12 mouse cellular contexts compared by ENCODE assay signal in genomic region chr11:97098791-97099190, GRCm38 (mm10). TPM values are rescaled to one million over a fixed set of nuclear protein-coding genes. Genes with fewer than 3 reads are reported as not detected.
DNase-seq lines count a peak whose midpoint lies in the region; ATAC-seq and TF ChIP-seq lines count a peak whose summit lies in the region.
"Had no signal": no experiment of that assay in that cellular context is flagged by ENCODE, and none has a peak within 500 bp of the region (broad histone marks: within the 10 kb centered on the region; RNA-seq: fewer than 3 reads in every experiment).

No protein-coding gene starts in this region.

- H3K9ac ChIP-seq in intestine, postnatal 0 days (ENCODE audit: low read depth, low read length): no peak overlapping the region
- H3K9ac ChIP-seq in lung, embryonic 15.5 days: no peak overlapping the region
- H3K9ac ChIP-seq: limb, embryonic 13.5 days; neural tube, embryonic 13.5 days had no signal

- H3K36me3 ChIP-seq in intestine, postnatal 0 days (ENCODE audit: control insufficient read depth, insufficient read depth): no peaks in the 10 kb centered on the region
- no peaks in the 10 kb centered on the region for H3K36me3 ChIP-seq in lung, embryonic 15.5 days
- H3K36me3 ChIP-seq in thymus, adult 2 months (ENCODE audit: control insufficient read depth, insufficient read depth, low read length): no peaks in the 10 kb centered on the region
- H3K36me3 ChIP-seq: limb, embryonic 13.5 days; neural tube, embryonic 13.5 days had no signal

- peak; percentile 54 for DNase-seq in adrenal gland, postnatal 14 days
- DNase-seq in adrenal gland, adult 8-10 months: no peak
- peak; percentile 35 to 48 for DNase-seq in gastrocnemius, postnatal 4 days (ENCODE audit: low spot score in 2 of 2)
- DNase-seq in right cerebral cortex, postnatal 25 days: no peak
- no peak for DNase-seq in urinary bladder, postnatal 4 days (ENCODE audit: low spot score in 2 of 2)
- no peak for DNase-seq in thymus, adult 2 months
- DNase-seq: thymus, adult 18-20 months had no signal

- H3K4me3 ChIP-seq in intestine, postnatal 0 days (ENCODE audit: low read depth, low read length): no peak overlapping the region
- no peak overlapping the region for H3K4me3 ChIP-seq in lung, embryonic 15.5 days
- no peak overlapping the region for H3K4me3 ChIP-seq in thymus, adult 2 months (ENCODE audit: control insufficient read depth, insufficient read depth, low read length)
- H3K4me3 ChIP-seq: limb, embryonic 13.5 days; neural tube, embryonic 13.5 days had no signal

- TF ChIP-seq POLR2A in thymus, adult 2 months (IDR thresholded peaks at IDR 0.05; ENCODE audit: control insufficient read depth, extremely low read depth, insufficient read depth, low read length, poor library complexity): no peak

- H3K27me3 ChIP-seq in intestine, postnatal 0 days (replicated peaks; ENCODE audit: control insufficient read depth, insufficient read depth, low read length): peaks cover 26% of the 10 kb centered on the region
- H3K27me3 ChIP-seq in lung, embryonic 15.5 days: peaks cover 35% of the 10 kb centered on the region
- H3K27me3 ChIP-seq in thymus, adult 2 months (ENCODE audit: control insufficient read depth, insufficient read depth, low read length): no peaks in the 10 kb centered on the region; the same call in 1 of the 2 replicates

- no peaks in the 10 kb centered on the region for H3K9me3 ChIP-seq in intestine, postnatal 0 days (ENCODE audit: control insufficient read depth)
- no peaks in the 10 kb centered on the region for H3K9me3 ChIP-seq in lung, embryonic 15.5 days
- H3K9me3 ChIP-seq: limb, embryonic 13.5 days; neural tube, embryonic 13.5 days had no signal

- no peak overlapping the region for H3K27ac ChIP-seq in intestine, postnatal 0 days (ENCODE audit: low read depth, low read length)
- H3K27ac ChIP-seq in lung, embryonic 15.5 days: no peak overlapping the region
- no peak overlapping the region for H3K27ac ChIP-seq in thymus, adult 2 months (ENCODE audit: control insufficient read depth, insufficient read depth, low read length)
- H3K27ac ChIP-seq: limb, embryonic 13.5 days; neural tube, embryonic 13.5 days had no signal

- WGBS in intestine, postnatal 0 days: 14% methylated on average over 18 of the region's 18 CpGs
- 12% methylated on average over 18 of the region's 18 CpGs for WGBS in lung, embryonic 15.5 days
- WGBS in thymus, adult 2 months: 25% methylated on average over 18 of the region's 18 CpGs

- TF ChIP-seq CTCF in intestine, postnatal 0 days (IDR thresholded peaks at IDR 0.05; ENCODE audit: low read depth): no peak
- TF ChIP-seq CTCF in thymus, adult 2 months (IDR thresholded peaks at IDR 0.05; ENCODE audit: borderline replicate concordance, control insufficient read depth, extremely low read depth, insufficient read depth, low read length, poor library complexity): no peak

- ATAC-seq in intestine, postnatal 0 days: no peak
- ATAC-seq in lung, embryonic 15.5 days (ENCODE audit: borderline replicate concordance, extremely low read depth, low FRiP score, low TSS enrichment): no peak

- H3K4me2 ChIP-seq in intestine, postnatal 0 days (replicated peaks; ENCODE audit: low read depth): peak overlapping the region; percentile 28
- H3K4me2 ChIP-seq in lung, embryonic 15.5 days: peak overlapping the region; percentile 14; the same call in 1 of the 2 replicates
- H3K4me2 ChIP-seq: limb, embryonic 13.5 days; neural tube, embryonic 13.5 days had no signal

- no peaks in the 10 kb centered on the region for H3K4me1 ChIP-seq in intestine, postnatal 0 days (replicated peaks; ENCODE audit: control insufficient read depth, insufficient read depth, low read length)
- no peaks in the 10 kb centered on the region for H3K4me1 ChIP-seq in lung, embryonic 15.5 days
- peaks cover 4% of the 10 kb centered on the region; the same call in 1 of the 2 replicates for H3K4me1 ChIP-seq in thymus, adult 2 months (replicated peaks; ENCODE audit: control insufficient read depth, insufficient read depth, low read length)
- H3K4me1 ChIP-seq: neural tube, embryonic 13.5 days had no signal

RNA-seq across cellular contexts. Expression of gene Tbx21, which starts 16.3 kb away (rescaled TPM):
- 0.33 and 0.56 TPM in 2 replicates for total RNA-seq in adrenal gland, postnatal 14 days (2021)
- under 1 TPM; 0.31 to 0.51 (median 0.48) TPM for total RNA-seq in adrenal gland, adult 8-10 months (2022)
- total RNA-seq in gastrocnemius, postnatal 4 days (2021): 1 to 10 TPM in 1 of 2 experiments, under 1 TPM in 1; 0.98 to 1.4 TPM
- polyA plus RNA-seq in intestine, postnatal 0 days (2015; fragmentation: Nextera tagmentation; extraction: Ambion mirVana): 0.09 and 0.13 TPM in 2 replicates
- 0.07 TPM in 1 of 2 replicates, not detected in the other for polyA plus RNA-seq in lung, embryonic 15.5 days (2015; fragmentation: Nextera tagmentation; extraction: Ambion mirVana)
- 4.0 TPM in 2 replicates for polyA plus RNA-seq in thymus, adult 2 months (2012; rRNA removed)

RNA-seq across cellular contexts. Expression of gene Osbpl7, which starts 48.4 kb away (rescaled TPM):
- 8.0 and 10.1 TPM in 2 replicates for total RNA-seq in adrenal gland, postnatal 14 days (2021)
- total RNA-seq in adrenal gland, adult 8-10 months (2022): 10 to 100 TPM; 14.3 to 23.7 (median 18.1) TPM
- total RNA-seq in gastrocnemius, postnatal 4 days (2021): 1 to 10 TPM; 5.7 to 6.8 TPM
- polyA plus RNA-seq in intestine, postnatal 0 days (2015; fragmentation: Nextera tagmentation; extraction: Ambion mirVana): 10.6 and 12.0 TPM in 2 replicates
- 10.3 and 11.7 TPM in 2 replicates for polyA plus RNA-seq in lung, embryonic 15.5 days (2015; fragmentation: Nextera tagmentation; extraction: Ambion mirVana)
- 36.7 and 37.7 TPM in 2 replicates for polyA plus RNA-seq in thymus, adult 2 months (2012; rRNA removed)

RNA-seq across cellular contexts. Expression of gene Tbkbp1, which starts 52.5 kb away (rescaled TPM):
- 17.6 and 22.9 TPM in 2 replicates for total RNA-seq in adrenal gland, postnatal 14 days (2021)
- 10 to 100 TPM in 3 of 4 experiments, 1 to 10 TPM in 1; 9.5 to 13.8 (median 11.6) TPM for total RNA-seq in adrenal gland, adult 8-10 months (2022)
- 10 to 100 TPM; 12.4 to 12.9 TPM for total RNA-seq in gastrocnemius, postnatal 4 days (2021)
- 1.7 and 2.4 TPM in 2 replicates for polyA plus RNA-seq in intestine, postnatal 0 days (2015; fragmentation: Nextera tagmentation; extraction: Ambion mirVana)
- 7.9 and 8.6 TPM in 2 replicates for polyA plus RNA-seq in lung, embryonic 15.5 days (2015; fragmentation: Nextera tagmentation; extraction: Ambion mirVana)
- polyA plus RNA-seq in thymus, adult 2 months (2012; rRNA removed): 7.3 and 8.8 TPM in 2 replicates

RNA-seq across cellular contexts. Expression of gene Mrpl10, which starts 57.4 kb away (rescaled TPM):
- total RNA-seq in adrenal gland, postnatal 14 days (2021): 124 and 130 TPM in 2 replicates
- total RNA-seq in adrenal gland, adult 8-10 months (2022): 100 to 1,000 TPM; 129 to 161 (median 147) TPM
- 10 to 100 TPM; 56.4 to 59.2 TPM for total RNA-seq in gastrocnemius, postnatal 4 days (2021)
- 50.7 and 50.8 TPM in 2 replicates for polyA plus RNA-seq in intestine, postnatal 0 days (2015; fragmentation: Nextera tagmentation; extraction: Ambion mirVana)
- 79.4 and 85.2 TPM in 2 replicates for polyA plus RNA-seq in lung, embryonic 15.5 days (2015; fragmentation: Nextera tagmentation; extraction: Ambion mirVana)
- polyA plus RNA-seq in thymus, adult 2 months (2012; rRNA removed): 90.1 and 95.4 TPM in 2 replicates

RNA-seq across cellular contexts. Expression of gene Lrrc46, which starts 57.6 kb away (rescaled TPM):
- total RNA-seq in adrenal gland, postnatal 14 days (2021): 0.93 and 0.94 TPM in 2 replicates
- 1 to 10 TPM; 1.1 to 1.5 (median 1.3) TPM for total RNA-seq in adrenal gland, adult 8-10 months (2022)
- under 1 TPM in 1 of 2 experiments, not detected in 1; 0.47 TPM for total RNA-seq in gastrocnemius, postnatal 4 days (2021)
- 0.17 and 0.18 TPM in 2 replicates for polyA plus RNA-seq in intestine, postnatal 0 days (2015; fragmentation: Nextera tagmentation; extraction: Ambion mirVana)
- polyA plus RNA-seq in lung, embryonic 15.5 days (2015; fragmentation: Nextera tagmentation; extraction: Ambion mirVana): 3.7 and 5.9 TPM in 2 replicates
- 0.46 and 0.58 TPM in 2 replicates for polyA plus RNA-seq in thymus, adult 2 months (2012; rRNA removed)
- total RNA-seq: hematopoietic stem cell, adult 5-6 weeks had no signal

Comparison
In these comparisons a context has a peak if more than half of its experiments do, and no peak if none do; other contexts are left out.
1. DNase-seq: peak in adrenal gland, postnatal 14 days (single experiment) and gastrocnemius, postnatal 4 days (2 of 2); none in adrenal gland, adult 8-10 months (single experiment), right cerebral cortex, postnatal 25 days (single experiment), urinary bladder, postnatal 4 days (0 of 2) and thymus, adult 2 months (single experiment).